Mouse (Mus musculus) bone marrow, adult 2 months (tissue): ENCODE measurements around the gene Zfp61. TPM values are rescaled to one million over a fixed set of nuclear protein-coding genes. Genes with fewer than 3 reads are reported as not detected.

ENCODE experiments used
- H3K27ac ChIP-seq: fragments of 200-500 bp; 2 replicates; pipeline ENCODE4 v1.5.1; 2012; ENCODE audit warnings: low read depth, mild to moderate bottlenecking, control low read depth, inconsistent platforms, low read length; ENCODE audit not compliant: control insufficient read depth, poor library complexity, insufficient read depth
- H3K4me1 ChIP-seq: fragments of 200-500 bp; 2 replicates; pipeline ENCODE4 v1.6.1; 2011; ENCODE audit warnings: low read length; ENCODE audit not compliant: control insufficient read depth, insufficient read depth
- H3K4me3 ChIP-seq: fragments of 200-500 bp; replicated peaks from 2 replicates; pipeline ENCODE3; 2011; ENCODE audit warnings: mild to moderate bottlenecking, low read depth, low read length, control low read depth; ENCODE audit not compliant: control insufficient read depth
- CTCF ChIP-seq: fragments of 200-500 bp; IDR thresholded peaks from 2 replicates; pipeline ENCODE4 v1.5.1; 2011; ENCODE audit warnings: low read length, control low read depth; ENCODE audit not compliant: control insufficient read depth, insufficient read depth
- POLR2A ChIP-seq: fragments of 200-500 bp; IDR thresholded peaks from 2 replicates; pipeline ENCODE4 v1.6.1; 2011; ENCODE audit warnings: low read depth, mild to moderate bottlenecking, control low read depth, low read length, borderline replicate concordance; ENCODE audit not compliant: control insufficient read depth
- WGBS: fragments of 180-500 bp; shearing (Covaris S2); methylation state at CpG from one replicate; pipeline ENCODE4 v1.1.7; 2018; 5-methylcytosine and 5-hydroxymethylcytosine counted together
- polyA plus RNA-seq: library from polyadenylated mRNA; stranded (reverse); fragments of >200 nt; gene quantifications from 2 replicates; pipeline ENCODE4 v1.2.4, GENCODE M21; 2011; ENCODE audit warnings: low replicate concordance; ENCODE audit not compliant: missing spikeins, insufficient read depth, insufficient read length

Gene Zfp61
- polyA plus RNA-seq = 3.6 and 14.4 TPM in 2 replicates

DNA sequence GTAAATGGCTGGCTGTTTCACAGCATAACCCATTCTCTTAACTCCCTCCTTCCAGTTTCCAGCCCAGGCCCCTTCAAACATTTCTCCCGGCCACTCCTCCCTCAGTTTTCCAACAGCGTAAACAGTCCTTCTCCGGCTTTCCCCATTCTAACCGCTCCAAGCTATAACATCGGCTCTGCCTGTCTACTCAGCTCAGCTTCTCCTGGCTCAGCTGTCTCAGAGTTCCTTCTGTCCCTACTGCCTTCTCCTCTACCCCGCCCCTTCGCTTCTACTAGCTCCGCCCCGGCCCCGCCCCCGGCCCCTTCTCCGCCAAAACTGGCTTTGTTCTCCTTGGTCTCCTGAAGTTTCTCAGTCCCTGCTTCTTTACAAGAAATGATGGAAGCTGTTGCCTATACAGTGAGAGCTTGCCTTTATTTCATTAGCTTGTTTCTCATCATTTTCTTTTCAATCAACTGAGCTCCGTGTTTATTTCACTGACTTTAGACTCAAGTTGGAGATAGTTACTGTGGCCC is at the start of gene Zfp61:
Gene Zfp61, minus strand, starts transcription at position 462 of the 512 bp plus-strand sequence.
- 5% methylated on average over 13 of the region's 13 CpGs for WGBS
- TF ChIP-seq POLR2A (no peak), CTCF (no peak)
- no peak within 1 kb of the TSS for H3K4me3 ChIP-seq
- H3K27ac ChIP-seq = no peak within 1 kb of the TSS
- H3K4me1 ChIP-seq = no peaks in the 10 kb centered on the region

DNA sequence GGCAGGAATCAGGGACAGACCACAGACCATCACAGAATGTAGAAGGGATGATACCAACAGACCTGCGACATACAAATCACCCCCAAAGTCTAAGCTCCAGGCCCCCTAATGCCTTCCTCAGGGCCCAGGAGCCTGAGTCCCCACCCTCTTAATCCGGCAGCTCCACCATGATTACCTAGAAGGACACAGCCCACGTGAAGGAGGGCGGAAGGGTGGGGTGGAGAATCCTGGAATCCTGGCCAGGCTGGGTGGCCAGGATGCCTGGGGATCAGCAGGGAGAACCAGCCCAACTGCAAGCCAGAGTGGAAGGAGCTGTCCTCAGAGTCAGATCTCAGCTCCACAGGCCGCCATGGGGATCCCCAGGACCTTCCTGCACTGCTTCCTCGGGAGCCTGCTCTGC is 47.9 kb upstream of the Zfp61 start, which contains the start of gene Lypd5:
Gene Lypd5, plus strand, starts transcription at position 301 of the 400 bp plus-strand sequence.
- Histone ChIP-seq H3K27ac (no peak within 1 kb of the TSS), H3K4me3 (no peak within 1 kb of the TSS), H3K4me1 (no peaks in the 10 kb centered on the region)
- TF ChIP-seq CTCF (no peak), POLR2A (no peak)
- WGBS = 49% methylated on average over 6 of the region's 6 CpGs

DNA sequence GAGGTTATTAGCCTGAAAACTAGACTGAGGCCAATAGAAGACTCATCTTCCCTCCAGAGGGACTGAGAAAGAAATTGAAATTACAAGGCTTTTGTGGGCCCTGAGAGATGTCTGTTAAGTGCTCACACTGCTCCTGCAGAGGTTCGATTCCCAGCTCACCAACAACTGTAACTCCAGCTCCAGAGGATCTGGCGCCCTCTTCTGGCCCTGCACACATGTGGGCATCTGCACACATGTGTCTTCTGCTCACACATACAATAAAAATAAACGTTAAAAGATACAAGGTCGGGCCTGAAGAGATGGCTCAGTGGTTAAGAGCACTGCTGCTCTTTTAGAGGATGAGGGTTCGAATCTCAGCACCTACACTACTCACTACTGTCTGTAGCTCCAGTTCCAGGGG is 45.4 kb upstream of the Zfp61 start:
- 60% methylated on average over 5 of the region's 5 CpGs for WGBS
- no peak overlapping the region for H3K27ac ChIP-seq
- no peak for TF ChIP-seq POLR2A
- peak; percentile 33; the same call in 1 of the 2 replicates for TF ChIP-seq CTCF
- H3K4me3 ChIP-seq = no peak overlapping the region
- no peaks in the 10 kb centered on the region; the same call in 1 of the 2 replicates for H3K4me1 ChIP-seq

DNA sequence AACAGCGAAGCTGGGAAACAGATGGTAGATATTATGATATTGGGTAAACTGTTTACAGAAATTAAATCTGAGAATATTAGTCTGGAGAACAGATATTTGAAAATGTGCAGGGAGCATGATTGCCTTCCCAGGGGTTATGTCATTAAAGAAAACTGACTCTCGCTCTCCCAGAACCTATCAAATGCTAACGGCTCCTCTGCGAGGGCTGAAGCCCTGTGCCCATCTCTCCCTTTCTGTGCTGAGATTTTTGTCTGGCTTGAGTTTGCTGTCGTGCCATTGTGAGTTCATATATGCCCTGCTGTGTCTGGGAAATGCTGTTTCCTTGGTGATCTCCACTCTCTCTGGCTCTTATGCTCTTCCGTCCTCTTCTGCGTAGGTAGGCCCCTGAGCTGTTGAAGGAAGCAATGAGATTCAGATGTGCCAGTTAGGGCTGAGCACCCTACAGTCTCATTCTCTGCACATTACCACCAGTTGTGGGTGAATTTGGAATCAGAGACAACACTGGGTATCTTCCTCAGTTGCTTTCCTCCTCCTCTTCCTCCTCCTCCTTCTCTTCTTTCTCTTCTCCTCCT is 42.8 kb upstream of the Zfp61 start:
- TF ChIP-seq POLR2A (no peak), CTCF (no peak)
- WGBS = 80% methylated on average over 7 of the region's 7 CpGs

DNA sequence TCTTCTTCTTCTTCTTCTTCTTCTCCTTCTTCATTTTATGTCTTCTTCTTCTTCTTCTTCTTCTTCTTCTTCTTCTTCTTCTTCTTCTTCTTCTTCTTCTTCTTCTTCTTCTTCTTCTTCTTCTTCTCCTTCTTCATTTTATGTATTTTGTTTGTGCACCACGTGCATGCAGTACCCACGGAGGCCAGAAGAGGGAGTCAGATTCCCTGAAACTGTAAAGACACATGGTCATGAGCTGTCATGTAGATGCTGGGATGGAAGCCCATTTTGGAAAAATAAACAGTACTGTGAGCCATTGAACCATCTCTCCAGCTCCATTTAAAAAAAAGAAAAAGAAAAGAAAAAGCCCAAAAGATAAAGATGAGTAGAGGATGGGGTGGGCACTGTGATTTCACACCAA is 37.2 kb upstream of the Zfp61 start:
- WGBS = 49% methylated on average over 2 of the region's 2 CpGs
- TF ChIP-seq POLR2A (no peak), CTCF (no peak)
- Histone ChIP-seq H3K27ac (no peak overlapping the region), H3K4me3 (no peak overlapping the region), H3K4me1 (peaks cover 1% of the 10 kb centered on the region; the same call in 1 of the 2 replicates)

More for the DNA sequence above, 42.8 kb upstream of the Zfp61 start:
- H3K4me3 ChIP-seq = no peak overlapping the region
- H3K27ac ChIP-seq = no peak overlapping the region
- H3K4me1 ChIP-seq = peaks cover 1% of the 10 kb centered on the region; the same call in 1 of the 2 replicates

DNA sequence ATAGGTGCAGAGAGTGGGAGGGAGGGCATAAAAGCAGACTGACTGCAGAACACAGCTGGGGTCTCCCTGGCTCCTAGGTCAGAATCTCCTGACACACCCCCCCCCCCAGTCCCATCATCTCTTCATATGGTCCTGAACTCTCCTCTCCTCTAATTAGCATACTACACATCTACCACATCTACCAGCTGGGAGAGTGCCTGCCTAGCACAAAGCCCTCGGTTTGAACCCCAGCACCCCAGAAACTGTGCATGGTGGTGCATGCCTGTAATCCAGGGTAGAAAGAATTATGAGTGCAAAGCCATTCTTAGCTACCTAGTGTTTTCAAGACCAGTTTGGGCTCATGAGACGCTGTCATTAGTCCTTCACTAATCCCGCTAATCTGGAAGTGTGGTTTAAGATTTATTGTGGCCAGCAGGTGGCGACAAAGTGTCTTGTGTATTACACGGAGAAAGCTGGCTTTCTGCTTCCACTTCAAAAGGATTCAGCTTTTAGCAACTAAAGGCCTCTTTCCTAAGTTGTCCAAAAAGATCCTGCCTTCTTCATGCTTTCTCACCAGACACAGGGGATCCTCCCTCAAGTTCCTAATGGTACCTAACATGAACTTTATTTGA is 34.8 kb upstream of the Zfp61 start:
- 8% methylated on average over 5 of the region's 5 CpGs for WGBS
- H3K4me3 ChIP-seq = no peak overlapping the region
- TF ChIP-seq CTCF (no peak), POLR2A (no peak)
- no peak overlapping the region for H3K27ac ChIP-seq
- H3K4me1 ChIP-seq = peaks cover under 1% of the 10 kb centered on the region; the same call in 1 of the 2 replicates

DNA sequence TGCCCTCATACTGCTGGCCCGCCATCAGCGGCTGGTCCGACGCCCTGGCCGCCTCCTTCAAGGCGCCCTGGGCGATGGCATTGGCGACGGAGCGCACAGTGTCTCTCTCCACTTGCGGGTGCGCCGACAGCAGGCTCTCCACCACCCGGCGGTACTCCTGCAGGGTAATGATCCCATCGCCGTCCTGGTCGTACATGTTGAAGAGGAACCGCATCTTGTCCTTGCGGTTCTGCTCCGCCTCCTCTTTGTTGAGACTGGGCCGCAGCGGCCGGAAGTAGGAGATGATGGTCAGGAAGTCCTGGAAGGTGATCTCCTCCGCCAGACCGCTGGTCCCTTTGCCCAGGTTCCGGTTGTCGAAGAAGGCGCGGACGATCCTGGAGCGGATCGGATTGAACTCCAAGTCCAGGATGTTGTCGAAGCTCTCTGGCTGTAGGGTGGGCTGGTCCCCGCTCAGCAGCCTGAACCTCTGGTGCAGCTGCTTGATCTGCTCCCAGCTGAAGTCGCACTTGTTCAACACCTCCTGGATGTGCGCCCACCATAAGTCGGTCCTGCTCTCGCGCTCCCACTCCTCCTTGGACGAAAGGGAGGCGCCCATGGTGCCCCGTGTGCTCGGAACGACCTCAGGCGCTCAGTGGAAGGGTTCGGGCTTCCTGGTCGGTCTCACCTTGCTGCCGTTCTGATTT is 32.4 kb upstream of the Zfp61 start, which contains the start of gene Tescl:
Gene Tescl, minus strand, starts transcription at position 633 of the 683 bp plus-strand sequence.
- 24% methylated on average over 49 of the region's 49 CpGs for WGBS
- Histone ChIP-seq H3K4me1 (no peaks in the 10 kb centered on the region), H3K27ac (no peak within 1 kb of the TSS), H3K4me3 (peak within 1 kb of the TSS; percentile 26)
- TF ChIP-seq POLR2A (no peak), CTCF (no peak)
